11 mouse cellular contexts compared by ENCODE assay signal in genomic region chr3:55524491-55525195, GRCm38 (mm10). TPM values are rescaled to one million over a fixed set of nuclear protein-coding genes. Genes with fewer than 3 reads are reported as not detected.
DNase-seq lines count a peak whose midpoint lies in the region; ATAC-seq lines count a peak whose summit lies in the region.
"Had no signal": no experiment of that assay in that cellular context is flagged by ENCODE, and none has a peak within 500 bp of the region (broad histone marks: within the 10 kb centered on the region; RNA-seq: fewer than 3 reads in every experiment).

No protein-coding gene starts in this region.

- no peaks in the 10 kb centered on the region for H3K27me3 ChIP-seq in heart, embryonic 10.5 days (ENCODE audit: insufficient read depth, poor library complexity, severe bottlenecking)
- no peaks in the 10 kb centered on the region for H3K27me3 ChIP-seq in heart, embryonic 12.5 days (replicated peaks)
- H3K27me3 ChIP-seq in embryonic facial prominence, embryonic 13.5 days: no peaks in the 10 kb centered on the region
- no peaks in the 10 kb centered on the region for H3K27me3 ChIP-seq in hindbrain, embryonic 11.5 days (ENCODE audit: control insufficient read depth, insufficient read depth, low read length)
- H3K27me3 ChIP-seq in midbrain, embryonic 14.5 days (ENCODE audit: control insufficient read depth, insufficient read depth, low read length): no peaks in the 10 kb centered on the region

- H3K4me1 ChIP-seq in heart, embryonic 10.5 days: 0 out of 2 replicates have a peak, but pooled peaks cover 5% of the 10 kb centered on the region
- H3K4me1 ChIP-seq in heart, embryonic 12.5 days (replicated peaks): 0 out of 2 replicates have a peak, but pooled peaks cover 3% of the 10 kb centered on the region
- H3K4me1 ChIP-seq in embryonic facial prominence, embryonic 13.5 days: peaks cover 38% of the 10 kb centered on the region
- peaks cover 11% of the 10 kb centered on the region for H3K4me1 ChIP-seq in hindbrain, embryonic 11.5 days (replicated peaks; ENCODE audit: control insufficient read depth, insufficient read depth, low read length)
- peaks cover 85% of the 10 kb centered on the region for H3K4me1 ChIP-seq in midbrain, embryonic 14.5 days (ENCODE audit: control insufficient read depth, insufficient read depth, low read length)

- H3K4me3 ChIP-seq in heart, embryonic 10.5 days: no peak overlapping the region
- H3K4me3 ChIP-seq in heart, embryonic 12.5 days: no peak overlapping the region
- H3K4me3 ChIP-seq in embryonic facial prominence, embryonic 13.5 days: no peak overlapping the region
- H3K4me3 ChIP-seq in hindbrain, embryonic 11.5 days (ENCODE audit: low read depth, low read length): no peak overlapping the region
- no peak overlapping the region for H3K4me3 ChIP-seq in midbrain, embryonic 14.5 days (replicated peaks; ENCODE audit: low read depth, low read length)

- no peaks in the 10 kb centered on the region for H3K9me3 ChIP-seq in heart, embryonic 10.5 days
- no peaks in the 10 kb centered on the region for H3K9me3 ChIP-seq in heart, embryonic 12.5 days (replicated peaks)
- no peaks in the 10 kb centered on the region for H3K9me3 ChIP-seq in embryonic facial prominence, embryonic 13.5 days
- no peaks in the 10 kb centered on the region for H3K9me3 ChIP-seq in hindbrain, embryonic 11.5 days (ENCODE audit: control insufficient read depth, low read length)
- no peaks in the 10 kb centered on the region for H3K9me3 ChIP-seq in midbrain, embryonic 14.5 days (ENCODE audit: control insufficient read depth, low read length)

- no peak overlapping the region for H3K4me2 ChIP-seq in heart, embryonic 12.5 days
- H3K4me2 ChIP-seq in embryonic facial prominence, embryonic 13.5 days: no peak overlapping the region
- H3K4me2 ChIP-seq in hindbrain, embryonic 11.5 days (replicated peaks; ENCODE audit: low read depth, low read length): no peak overlapping the region
- peak overlapping the region; percentile 32; the same call in 1 of the 2 replicates for H3K4me2 ChIP-seq in midbrain, embryonic 14.5 days (ENCODE audit: low read length)

- no peak overlapping the region for H3K9ac ChIP-seq in heart, embryonic 12.5 days
- no peak overlapping the region for H3K9ac ChIP-seq in embryonic facial prominence, embryonic 13.5 days
- H3K9ac ChIP-seq in hindbrain, embryonic 11.5 days (ENCODE audit: low read depth, low read length): peak overlapping the region; percentile 17; the same call in 1 of the 2 replicates
- no peak overlapping the region; the same call in 1 of the 2 replicates for H3K9ac ChIP-seq in midbrain, embryonic 14.5 days (replicated peaks; ENCODE audit: low read length)

- DNase-seq in heart, embryonic 10.5 days (ENCODE audit: low spot score): peak; percentile 54
- peak; percentile 35 for DNase-seq in hindbrain, embryonic 11.5 days (ENCODE audit: low spot score)
- DNase-seq in midbrain, embryonic 14.5 days: peak; percentile 67
- no peak for DNase-seq in spleen, postnatal 36 days (ENCODE audit: low spot score in 2 of 2)
- DNase-seq in left cerebral cortex, adult 9 months (ENCODE audit: low spot score in 2 of 2): no peak
- DNase-seq: adrenal gland, adult 8-10 months had no signal

- no peak for ATAC-seq in heart, embryonic 12.5 days (ENCODE audit: insufficient number of reproducible peaks, low FRiP score)
- ATAC-seq in embryonic facial prominence, embryonic 13.5 days (ENCODE audit: insufficient number of reproducible peaks, insufficient read depth, low FRiP score, low TSS enrichment, low read depth): no peak
- peak; percentile 47 for ATAC-seq in hindbrain, embryonic 11.5 days (ENCODE audit: low FRiP score)
- ATAC-seq in midbrain, embryonic 14.5 days (ENCODE audit: low FRiP score, low TSS enrichment): no peak
- no peak for ATAC-seq in megakaryocyte-erythroid progenitor cell, adult 5-6 weeks (replicated peaks; ENCODE audit: low FRiP score, low TSS enrichment, poor library complexity, severe bottlenecking)

- H3K36me3 ChIP-seq in heart, embryonic 10.5 days: no peaks in the 10 kb centered on the region
- no peaks in the 10 kb centered on the region for H3K36me3 ChIP-seq in heart, embryonic 12.5 days
- H3K36me3 ChIP-seq in embryonic facial prominence, embryonic 13.5 days: no peaks in the 10 kb centered on the region
- H3K36me3 ChIP-seq in hindbrain, embryonic 11.5 days (ENCODE audit: control insufficient read depth, insufficient read depth, low read length): no peaks in the 10 kb centered on the region
- H3K36me3 ChIP-seq in midbrain, embryonic 14.5 days (ENCODE audit: control insufficient read depth, insufficient read depth, low read length): no peaks in the 10 kb centered on the region

- H3K27ac ChIP-seq in heart, embryonic 10.5 days: no peak overlapping the region; the same call in 1 of the 2 replicates
- no peak overlapping the region for H3K27ac ChIP-seq in heart, embryonic 12.5 days (ENCODE audit: poor library complexity, severe bottlenecking)
- peak overlapping the region; percentile 18; the same call in 1 of the 2 replicates for H3K27ac ChIP-seq in embryonic facial prominence, embryonic 13.5 days
- peak overlapping the region; percentile 81 for H3K27ac ChIP-seq in hindbrain, embryonic 11.5 days (ENCODE audit: low read depth, low read length)
- peak overlapping the region; percentile 84 for H3K27ac ChIP-seq in midbrain, embryonic 14.5 days (replicated peaks; ENCODE audit: low read depth, low read length)

- 79% methylated on average over 9 of the region's 9 CpGs for WGBS in heart, embryonic 10.5 days
- WGBS in heart, embryonic 12.5 days: 74% methylated on average over 9 of the region's 9 CpGs
- 53% methylated on average over 9 of the region's 9 CpGs for WGBS in embryonic facial prominence, embryonic 13.5 days
- WGBS in hindbrain, embryonic 11.5 days: 57% methylated on average over 9 of the region's 9 CpGs
- 49% methylated on average over 9 of the region's 9 CpGs for WGBS in midbrain, embryonic 14.5 days

RNA-seq across cellular contexts. Expression of gene Gm21954, which starts 52.6 kb away (rescaled TPM):
- polyA plus RNA-seq in heart, embryonic 10.5 days (2016; fragmentation: Nextera tagmentation; extraction: Ambion mirVana): not detected in 2 replicates
- not detected in 2 replicates for polyA plus RNA-seq in heart, embryonic 12.5 days (2016; fragmentation: Nextera tagmentation; extraction: Ambion mirVana)
- not detected in 2 replicates for polyA plus RNA-seq in embryonic facial prominence, embryonic 13.5 days (2015; fragmentation: Nextera tagmentation; extraction: Ambion mirVana)
- polyA plus RNA-seq in hindbrain, embryonic 11.5 days (2014; fragmentation: Nextera tagmentation; extraction: Ambion mirVana): not detected in 2 replicates
- not detected in 2 replicates for polyA plus RNA-seq in midbrain, embryonic 14.5 days (2014; fragmentation: Nextera tagmentation; extraction: Ambion mirVana)
- not detected in 2 replicates for total RNA-seq in megakaryocyte-erythroid progenitor cell, adult 5-6 weeks (2014; fragmentation: Nextera tagmentation)
- not detected in 2 replicates for total RNA-seq in megakaryocyte-erythroid progenitor cell, adult 5-6 weeks (2017)
- total RNA-seq: adrenal gland, adult 8-10 months; left cerebral cortex, postnatal 14 days had no signal
- polyA plus RNA-seq: heart, embryonic 14.5 days had no signal

Comparison
In these comparisons a context has a peak if more than half of its experiments do, and no peak if none do; other contexts are left out.
1. DNase-seq: peak in heart, embryonic 10.5 days (single experiment), hindbrain, embryonic 11.5 days (single experiment) and midbrain, embryonic 14.5 days (single experiment); none in spleen, postnatal 36 days (0 of 2) and left cerebral cortex, adult 9 months (0 of 2).
2. H3K27ac ChIP-seq: peak in embryonic facial prominence, embryonic 13.5 days (single experiment), hindbrain, embryonic 11.5 days (single experiment) and midbrain, embryonic 14.5 days (single experiment); none in heart, embryonic 10.5 days (single experiment) and heart, embryonic 12.5 days (single experiment).